Mouse (Mus musculus) embryonic facial prominence, embryonic 15.5 days (tissue): ENCODE results near the gene Cdkn3. TPM values are rescaled to one million over a fixed set of nuclear protein-coding genes. Genes with fewer than 3 reads are reported as not detected.
A peak's percentile ranks its signal among the peaks of the same experiment; 100 is the strongest.
"Not testable (repeated sequence)": the region's sequence is repeated elsewhere in the genome, so short reads cannot be mapped to it uniquely, and the experiment has no call there.

ENCODE experiments used
- ATAC-seq: fragments of 200-750 bp; cut with Nextera tagmentation; 2 replicates; pipeline ENCODE4 v1.8.0; 2017; ENCODE audit warnings: low read depth, moderate TSS enrichment; ENCODE audit not compliant: insufficient number of reproducible peaks, low FRiP score, low TSS enrichment
- H3K27ac ChIP-seq: fragments of 300-500 bp; sonication (generic); replicated peaks from 2 replicates; pipeline ENCODE4 v1.5.1; 2015; ENCODE audit warnings: mild to moderate bottlenecking, inconsistent platforms
- H3K27me3 ChIP-seq: fragments of 300-500 bp; sonication (generic); 2 replicates; pipeline ENCODE4 v1.6.1; 2015; ENCODE audit warnings: inconsistent platforms
- H3K36me3 ChIP-seq: fragments of 300-500 bp; sonication (generic); 2 replicates; pipeline ENCODE4 v1.6.1; 2015; ENCODE audit warnings: mild to moderate bottlenecking, inconsistent platforms
- H3K4me1 ChIP-seq: fragments of 300-500 bp; sonication (generic); 2 replicates; pipeline ENCODE4 v1.6.1; 2015; ENCODE audit warnings: inconsistent platforms
- H3K4me2 ChIP-seq: fragments of 300-500 bp; sonication (generic); replicated peaks from 2 replicates; pipeline ENCODE4 v1.6.1; 2015; ENCODE audit warnings: mild to moderate bottlenecking, inconsistent platforms
- H3K4me3 ChIP-seq: fragments of 300-500 bp; sonication (generic); replicated peaks from 2 replicates; pipeline ENCODE4 v1.5.1; 2015; ENCODE audit warnings: mild to moderate bottlenecking, inconsistent platforms
- H3K9ac ChIP-seq: fragments of 300-500 bp; sonication (generic); 2 replicates; pipeline ENCODE4 v1.6.1; 2015; ENCODE audit warnings: inconsistent platforms
- H3K9me3 ChIP-seq: fragments of 300-500 bp; sonication (generic); replicated peaks from 2 replicates; pipeline ENCODE4 v1.6.1; 2016; ENCODE audit warnings: inconsistent platforms
- WGBS: fragments of 180-500 bp; shearing (Covaris S2); methylation state at CpG from one replicate; pipeline ENCODE4 v1.1.7; 2015; 5-methylcytosine and 5-hydroxymethylcytosine counted together
- polyA plus RNA-seq: library from polyadenylated mRNA; unstranded; fragments of >200 nt; fragmentation: Nextera tagmentation; extraction: Ambion mirVana; gene quantifications from 2 replicates; pipeline ENCODE4 v1.2.1, GENCODE M21; 2015

The Cdkn3 gene
- polyA plus RNA-seq, 1 experiment from 2014 or later = 38.7 TPM

- H3K36me3 ChIP-seq = no peaks in the 10 kb centered on the region
- H3K9ac ChIP-seq = no peak overlapping the region
- H3K4me3 ChIP-seq = no peak overlapping the region
- no peaks in the 10 kb centered on the region for H3K4me1 ChIP-seq
- no peak for ATAC-seq
- H3K9me3 ChIP-seq = no peaks in the 10 kb centered on the region
- H3K4me2 ChIP-seq = no peak overlapping the region
- H3K27ac ChIP-seq = no peak overlapping the region
- no peaks in the 10 kb centered on the region for H3K27me3 ChIP-seq
- 89% methylated on average over 8 of the region's 8 CpGs for WGBS
These were observed 14.9 kb upstream of the Cdkn3 start for GRCm38 (mm10) chr14:46745413-46745812.

DNA sequence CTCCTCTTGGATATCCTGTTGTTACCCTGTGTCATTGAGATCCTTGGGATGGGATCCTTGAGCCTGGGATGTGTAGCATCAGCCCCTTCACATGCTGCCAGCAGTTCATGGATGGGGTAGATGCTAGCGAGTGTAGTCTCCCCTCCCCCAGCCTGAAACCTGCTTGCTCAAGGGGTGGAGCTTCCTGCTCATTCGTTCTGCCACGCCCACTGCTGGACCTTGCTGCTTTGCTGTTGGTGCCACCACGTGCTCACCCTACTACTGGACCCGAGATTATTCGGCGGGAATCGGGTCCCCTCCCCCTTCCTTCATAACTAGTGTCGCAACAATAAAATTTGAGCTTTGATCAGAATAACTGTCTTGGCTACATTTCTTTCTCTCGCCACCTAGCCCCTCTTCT, 6.0 kb upstream of the Cdkn3 start:
- H3K4me2 ChIP-seq, H3K9ac ChIP-seq, H3K27me3 ChIP-seq, H3K36me3 ChIP-seq, H3K27ac ChIP-seq, H3K4me3 ChIP-seq, ATAC-seq, H3K9me3 ChIP-seq, H3K4me1 ChIP-seq: not testable (repeated sequence)
- 70% methylated on average over 10 of the region's 10 CpGs for WGBS

DNA sequence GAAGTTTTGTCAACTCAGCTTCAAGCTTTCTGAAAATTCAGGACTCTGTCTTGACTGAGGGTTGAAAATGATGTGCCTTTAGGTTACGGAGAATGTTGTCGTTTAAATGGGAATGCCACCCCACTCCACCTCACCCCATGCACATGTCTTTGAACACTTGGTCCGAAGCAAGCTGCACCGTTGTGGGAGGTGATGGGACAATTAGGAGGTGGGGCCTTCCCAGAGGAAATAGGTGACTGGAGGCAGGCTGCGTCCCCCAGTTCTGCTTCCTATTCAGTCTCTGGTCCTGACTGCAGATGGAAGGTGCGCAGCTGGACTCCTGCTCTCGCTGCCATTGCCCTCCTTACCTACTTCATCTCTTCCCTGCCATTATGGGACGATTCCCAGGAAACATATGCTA, 4.5 kb upstream of the Cdkn3 start:
- Histone ChIP-seq H3K27me3 (no peaks in the 10 kb centered on the region), H3K9ac (no peak overlapping the region), H3K4me1 (peaks cover 1% of the 10 kb centered on the region), H3K9me3 (no peaks in the 10 kb centered on the region), H3K4me3 (no peak overlapping the region), H3K4me2 (no peak overlapping the region), H3K36me3 (no peaks in the 10 kb centered on the region), H3K27ac (no peak overlapping the region)
- 92% methylated on average over 8 of the region's 8 CpGs for WGBS
- ATAC-seq = no peak

- no peak overlapping the region for H3K4me2 ChIP-seq
- no peak overlapping the region for H3K9ac ChIP-seq
- WGBS = 58% methylated on average over 9 of the region's 9 CpGs
- peaks cover 13% of the 10 kb centered on the region for H3K4me1 ChIP-seq
- ATAC-seq = no peak
- no peaks in the 10 kb centered on the region for H3K27me3 ChIP-seq
- no peaks in the 10 kb centered on the region for H3K36me3 ChIP-seq
- no peak overlapping the region for H3K27ac ChIP-seq
- H3K4me3 ChIP-seq = no peak overlapping the region
- no peaks in the 10 kb centered on the region for H3K9me3 ChIP-seq
These were observed 2.6 kb upstream of the Cdkn3 start for GRCm38 (mm10) chr14:46757736-46758135.

DNA sequence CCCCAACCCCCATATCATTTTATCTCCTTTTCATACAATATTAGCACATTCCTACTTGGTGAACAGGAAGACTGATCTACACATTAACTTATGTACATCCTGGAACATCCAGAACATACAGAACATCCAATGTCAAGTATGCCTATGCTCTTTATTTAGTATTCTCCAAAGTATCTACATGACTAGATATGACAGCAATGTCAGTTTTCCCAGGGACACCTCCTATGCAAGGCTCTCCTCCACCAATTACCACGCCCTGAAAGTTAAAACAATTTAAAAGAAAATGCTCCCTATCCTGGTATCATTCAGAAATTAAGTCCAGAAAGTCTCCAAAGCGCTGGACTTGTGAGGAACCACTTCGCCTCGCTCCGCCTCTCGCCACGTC, 379 bp upstream of the Cdkn3 start:
- WGBS = under 1% methylated on average over 7 of the region's 7 CpGs
- H3K36me3 ChIP-seq = peaks cover 7% of the 10 kb centered on the region; the same call in 1 of the 2 replicates
- H3K4me3 ChIP-seq = peak overlapping the region; percentile 70
- H3K4me2 ChIP-seq = peak overlapping the region; percentile 91
- H3K9me3 ChIP-seq = no peaks in the 10 kb centered on the region
- peaks cover 13% of the 10 kb centered on the region for H3K4me1 ChIP-seq
- ATAC-seq = no peak
- H3K9ac ChIP-seq = no peak overlapping the region
- H3K27ac ChIP-seq = no peak overlapping the region
- no peaks in the 10 kb centered on the region for H3K27me3 ChIP-seq

DNA sequence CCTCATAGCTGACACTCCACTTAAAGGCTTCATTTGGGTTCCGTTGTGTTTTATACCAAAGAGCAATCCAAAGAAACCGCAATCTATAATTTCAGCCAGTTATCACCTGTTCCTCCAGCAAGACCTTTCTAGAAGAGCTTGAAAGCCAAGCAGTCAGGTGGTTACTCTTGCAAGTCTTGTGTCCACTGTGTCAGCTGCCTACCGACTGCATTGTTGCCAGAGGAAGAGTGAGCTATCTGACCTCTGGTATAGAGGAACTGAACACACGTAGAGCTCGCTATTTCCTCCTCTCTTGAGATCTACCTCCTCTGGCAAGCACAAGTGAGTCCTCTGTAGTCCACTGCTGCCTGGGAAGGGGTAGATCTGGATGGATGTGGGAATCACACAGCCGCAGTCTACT, 845 bp downstream of the Cdkn3 start:
- ATAC-seq = no peak
- Histone ChIP-seq H3K4me1 (peaks cover 13% of the 10 kb centered on the region), H3K4me3 (peak overlapping the region; percentile 70), H3K4me2 (peak overlapping the region; percentile 91), H3K9ac (no peak overlapping the region), H3K9me3 (no peaks in the 10 kb centered on the region), H3K27me3 (no peaks in the 10 kb centered on the region), H3K36me3 (peaks cover 10% of the 10 kb centered on the region; the same call in 1 of the 2 replicates), H3K27ac (no peak overlapping the region)
- 40% methylated on average over 6 of the region's 6 CpGs for WGBS

- peaks cover 45% of the 10 kb centered on the region for H3K36me3 ChIP-seq
- H3K9ac ChIP-seq = no peak overlapping the region
- H3K9me3 ChIP-seq = no peaks in the 10 kb centered on the region
- no peaks in the 10 kb centered on the region for H3K4me1 ChIP-seq
- H3K27me3 ChIP-seq = no peaks in the 10 kb centered on the region
- H3K4me3 ChIP-seq = no peak overlapping the region
- no peak overlapping the region for H3K27ac ChIP-seq
- 84% methylated on average over 12 of the region's 12 CpGs for WGBS
- ATAC-seq = no peak
- H3K4me2 ChIP-seq = no peak overlapping the region
These were observed 6.8 kb downstream of the Cdkn3 start for GRCm38 (mm10) chr14:46767116-46767515.

DNA sequence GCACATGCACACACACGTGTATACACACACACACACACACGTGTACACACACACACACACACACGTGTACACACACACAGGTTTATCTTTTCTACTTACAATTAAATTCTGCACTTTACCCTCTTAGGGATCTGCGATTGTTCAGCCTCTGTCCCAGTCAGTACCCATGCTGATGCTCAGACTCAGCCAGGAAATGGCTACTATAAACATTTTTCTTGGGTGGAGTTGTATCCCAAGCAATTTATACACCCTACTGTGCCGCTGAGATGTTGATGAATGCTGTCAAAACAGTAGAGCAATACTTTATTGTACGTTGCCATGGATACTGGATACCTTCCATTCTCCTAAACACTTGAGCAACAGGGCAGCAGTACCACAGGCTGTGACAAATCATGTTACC, 9.7 kb downstream of the Cdkn3 start:
- Histone ChIP-seq H3K36me3 (peaks cover 55% of the 10 kb centered on the region), H3K9ac (no peak overlapping the region), H3K4me2 (no peak overlapping the region), H3K27me3 (no peaks in the 10 kb centered on the region), H3K9me3 (no peaks in the 10 kb centered on the region), H3K27ac (no peak overlapping the region), H3K4me3 (no peak overlapping the region), H3K4me1 (no peaks in the 10 kb centered on the region; the same call in 1 of the 2 replicates)
- 89% methylated on average over 6 of the region's 6 CpGs for WGBS
- ATAC-seq = no peak

- H3K4me2 ChIP-seq = no peak overlapping the region
- 96% methylated on average over 9 of the region's 9 CpGs for WGBS
- no peak overlapping the region for H3K27ac ChIP-seq
- H3K9ac ChIP-seq = no peak overlapping the region
- H3K4me3 ChIP-seq = no peak overlapping the region
- no peak for ATAC-seq
- peaks cover 6% of the 10 kb centered on the region; the same call in 1 of the 2 replicates for H3K9me3 ChIP-seq
- H3K27me3 ChIP-seq = no peaks in the 10 kb centered on the region
- peaks cover 7% of the 10 kb centered on the region; the same call in 1 of the 2 replicates for H3K4me1 ChIP-seq
- H3K36me3 ChIP-seq = peaks cover 69% of the 10 kb centered on the region
These were observed 18.4 kb downstream of the Cdkn3 start for GRCm38 (mm10) chr14:46778756-46779155.

- 96% methylated on average over 7 of the region's 7 CpGs for WGBS
These were observed 18.9 kb downstream of the Cdkn3 start for GRCm38 (mm10) chr14:46779217-46779616.

DNA sequence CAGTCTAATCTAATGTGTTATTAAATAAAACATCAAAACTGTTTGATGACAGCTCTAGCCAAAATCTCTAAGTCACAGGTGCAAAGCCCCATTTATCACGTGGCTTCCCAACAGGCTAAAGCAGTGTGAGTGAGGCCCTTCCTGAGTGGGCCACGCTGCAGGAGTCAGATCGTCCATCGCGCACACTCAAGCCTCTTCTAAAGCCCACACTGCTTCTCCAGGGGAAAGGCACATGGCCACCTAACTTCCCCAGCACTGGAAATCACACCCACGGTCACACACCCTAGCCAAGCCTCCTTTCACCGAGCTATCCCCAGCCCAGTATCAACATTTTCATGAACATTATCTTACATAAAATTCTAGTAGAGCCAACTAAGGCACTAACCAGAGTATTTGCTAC, 20.7 kb downstream of the Cdkn3 start:
- H3K4me2 ChIP-seq = no peak overlapping the region
- ATAC-seq = no peak
- H3K4me1 ChIP-seq = peaks cover 19% of the 10 kb centered on the region
- no peak overlapping the region for H3K4me3 ChIP-seq
- peaks cover 50% of the 10 kb centered on the region for H3K36me3 ChIP-seq
- H3K9ac ChIP-seq = no peak overlapping the region
- H3K27ac ChIP-seq = no peak overlapping the region
- no peaks in the 10 kb centered on the region for H3K27me3 ChIP-seq
- H3K9me3 ChIP-seq = peaks cover 6% of the 10 kb centered on the region; the same call in 1 of the 2 replicates
- WGBS = 88% methylated on average over 7 of the region's 7 CpGs

More at GRCm38 (mm10) chr14:46779217-46779616, 18.9 kb downstream of the Cdkn3 start:
- Histone ChIP-seq H3K9me3 (peaks cover 6% of the 10 kb centered on the region; the same call in 1 of the 2 replicates), H3K4me1 (peaks cover 9% of the 10 kb centered on the region; the same call in 1 of the 2 replicates), H3K4me3 (no peak overlapping the region), H3K27ac (no peak overlapping the region), H3K4me2 (no peak overlapping the region), H3K9ac (no peak overlapping the region), H3K27me3 (no peaks in the 10 kb centered on the region), H3K36me3 (peaks cover 64% of the 10 kb centered on the region)
- no peak for ATAC-seq

DNA sequence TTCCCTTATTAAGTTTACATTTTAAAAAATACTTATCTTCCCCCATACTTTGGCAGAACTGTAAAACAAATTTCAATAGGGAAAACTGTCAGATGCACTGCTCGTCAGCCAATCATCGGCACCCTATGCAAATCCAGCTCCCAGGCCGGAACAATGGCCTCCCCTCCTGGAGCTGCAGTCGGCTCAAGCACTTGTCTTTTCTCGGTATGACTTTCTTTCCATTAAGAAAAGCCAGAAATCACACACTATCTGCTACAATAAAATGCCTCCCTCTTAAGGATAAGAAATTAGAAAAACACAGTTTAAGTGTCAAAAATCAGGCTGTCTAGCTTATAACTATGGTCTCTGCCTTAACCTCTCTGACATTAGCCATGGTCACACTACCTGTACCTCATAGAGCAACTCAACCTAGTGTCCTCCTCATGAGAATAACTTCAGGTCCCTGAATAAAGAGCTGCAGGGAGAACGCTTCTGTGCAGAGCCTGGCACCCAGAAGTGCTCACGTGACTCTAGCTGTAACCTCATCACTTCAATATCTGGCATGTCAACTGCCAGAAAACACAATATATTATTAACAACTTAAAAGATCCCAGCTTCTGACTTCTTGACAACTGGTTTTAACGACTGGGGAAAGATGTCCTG, 22.0 kb downstream of the Cdkn3 start:
- Histone ChIP-seq H3K27ac (no peak overlapping the region), H3K36me3 (peaks cover 39% of the 10 kb centered on the region), H3K9ac (no peak overlapping the region), H3K4me2 (no peak overlapping the region), H3K9me3 (peaks cover 6% of the 10 kb centered on the region; the same call in 1 of the 2 replicates), H3K4me1 (peaks cover 27% of the 10 kb centered on the region), H3K4me3 (no peak overlapping the region), H3K27me3 (no peaks in the 10 kb centered on the region)
- WGBS = 84% methylated on average over 8 of the region's 8 CpGs
- no peak for ATAC-seq
